Mouse (Mus musculus): ENCODE data around the gene Soat2. TPM values are rescaled to one million over a fixed set of nuclear protein-coding genes. Genes with fewer than 3 reads are reported as not detected.
A peak's percentile ranks its signal among the peaks of the same experiment; 100 is the strongest.
"Not testable (repeated sequence)": the region's sequence is repeated elsewhere in the genome, so short reads cannot be mapped to it uniquely, and the experiment has no call there.

Gene Soat2
- polyA plus RNA-seq, 1 experiment from 2014 or later, result 0.30 TPM

DNA sequence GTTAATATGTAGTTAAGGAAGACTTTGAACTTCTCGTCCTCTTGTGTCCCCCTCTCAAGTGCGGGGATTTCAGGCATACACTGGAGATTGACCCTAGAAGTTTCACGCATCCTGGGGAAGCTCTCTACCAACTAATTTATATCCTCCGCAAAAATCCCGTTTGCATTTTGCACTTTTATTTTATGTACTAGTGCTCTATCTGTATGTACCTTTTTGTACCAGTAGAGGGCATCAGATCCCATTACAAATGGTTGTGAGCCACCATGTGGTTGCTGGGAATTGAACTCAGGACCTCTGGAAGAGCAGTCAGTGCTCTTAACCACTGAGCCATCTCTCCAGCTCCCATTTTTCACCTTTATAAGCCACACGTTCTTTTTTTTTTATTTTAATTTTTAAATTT is 4.7 kb downstream of the Soat2 start:
- not testable (repeated sequence) for H3K36me3 ChIP-seq (ENCODE audit: control insufficient read depth, insufficient read depth, low read length); ATAC-seq (ENCODE audit: low read depth); H3K4me2 ChIP-seq (ENCODE audit: low read depth, low read length); H3K4me3 ChIP-seq (ENCODE audit: low read length); H3K27ac ChIP-seq (ENCODE audit: low read length); H3K9me3 ChIP-seq (ENCODE audit: control insufficient read depth, low read length); H3K9ac ChIP-seq (ENCODE audit: low read length); H3K27me3 ChIP-seq (ENCODE audit: control insufficient read depth, insufficient read depth, low read depth, low read length)
- 85% methylated on average over 6 of the region's 6 CpGs for WGBS
- peaks cover 10% of the 10 kb centered on the region for H3K4me1 ChIP-seq (replicated peaks; ENCODE audit: control insufficient read depth, insufficient read depth, low read length)

GRCm38 (mm10) chr15:102156836-102157235 is 6.5 kb downstream of the Soat2 start:
- Histone ChIP-seq H3K4me1 (replicated peaks; ENCODE audit: control insufficient read depth, insufficient read depth, low read length) (no peaks in the 10 kb centered on the region; the same call in 1 of the 2 replicates), H3K4me2 (ENCODE audit: low read depth, low read length) (no peak overlapping the region), H3K27me3 (ENCODE audit: control insufficient read depth, insufficient read depth, low read depth, low read length) (no peaks in the 10 kb centered on the region), H3K9me3 (ENCODE audit: control insufficient read depth, low read length) (no peaks in the 10 kb centered on the region), H3K36me3 (ENCODE audit: control insufficient read depth, insufficient read depth, low read length) (no peaks in the 10 kb centered on the region), H3K9ac (ENCODE audit: low read length) (0 out of 2 replicates have a peak overlapping the region, but pooled peaks have one; percentile 20), H3K4me3 (ENCODE audit: low read length) (no peak overlapping the region), H3K27ac (ENCODE audit: low read length) (no peak overlapping the region)
- ATAC-seq (ENCODE audit: low read depth), result peak; percentile 38; the same call in 1 of the 2 replicates
- 41% methylated on average over 20 of the region's 20 CpGs for WGBS

DNA sequence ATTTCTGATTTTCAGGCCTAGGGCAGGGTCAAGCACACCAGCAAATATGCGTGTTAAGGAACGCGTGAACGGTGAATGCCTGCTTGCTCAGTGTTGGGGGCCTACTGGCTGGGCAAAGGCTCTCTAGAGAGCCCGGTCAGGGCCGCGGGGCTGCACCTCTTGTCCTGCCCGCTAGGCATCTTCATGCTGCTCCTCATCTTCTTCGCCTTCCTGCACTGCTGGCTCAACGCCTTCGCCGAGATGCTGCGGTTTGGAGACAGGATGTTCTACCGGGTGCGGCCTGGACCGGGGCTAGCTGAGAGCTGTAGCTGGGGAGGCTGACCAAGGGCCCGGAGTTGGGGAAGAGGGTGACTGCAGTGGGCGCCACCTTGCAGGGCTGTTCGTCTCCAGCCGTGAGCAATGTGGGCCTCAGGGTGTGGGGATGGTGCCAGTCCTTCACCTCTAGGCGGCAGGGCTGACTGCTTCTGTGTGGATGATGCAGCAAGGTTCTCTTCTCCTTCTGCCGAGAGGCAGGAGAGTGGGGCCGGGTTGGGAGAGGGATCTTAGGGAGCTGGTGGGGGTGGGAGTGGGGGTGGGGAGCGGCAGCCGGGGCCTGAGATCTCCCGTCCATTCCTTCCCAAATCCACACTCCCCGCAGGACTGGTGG is 10.2 kb downstream of the Soat2 start:
- WGBS, result 54% methylated on average over 27 of the region's 27 CpGs
- no peaks in the 10 kb centered on the region; the same call in 1 of the 2 replicates for H3K4me1 ChIP-seq (replicated peaks; ENCODE audit: control insufficient read depth, insufficient read depth, low read length)
- H3K4me2 ChIP-seq (ENCODE audit: low read depth, low read length), result no peak overlapping the region
- H3K4me3 ChIP-seq (ENCODE audit: low read length), result no peak overlapping the region
- no peaks in the 10 kb centered on the region for H3K36me3 ChIP-seq (ENCODE audit: control insufficient read depth, insufficient read depth, low read length)
- ATAC-seq (ENCODE audit: low read depth), result no peak
- no peak overlapping the region for H3K27ac ChIP-seq (ENCODE audit: low read length)
- H3K9ac ChIP-seq (ENCODE audit: low read length), result no peak overlapping the region
- no peaks in the 10 kb centered on the region for H3K27me3 ChIP-seq (ENCODE audit: control insufficient read depth, insufficient read depth, low read depth, low read length)
- no peaks in the 10 kb centered on the region for H3K9me3 ChIP-seq (ENCODE audit: control insufficient read depth, low read length)

GRCm38 (mm10) chr15:102163900-102164693 is 13.8 kb downstream of the Soat2 start:
- Histone ChIP-seq H3K4me2 (ENCODE audit: low read depth, low read length) (no peak overlapping the region), H3K9me3 (ENCODE audit: control insufficient read depth, low read length) (no peaks in the 10 kb centered on the region), H3K36me3 (ENCODE audit: control insufficient read depth, insufficient read depth, low read length) (no peaks in the 10 kb centered on the region), H3K4me3 (ENCODE audit: low read length) (no peak overlapping the region), H3K9ac (ENCODE audit: low read length) (no peak overlapping the region), H3K4me1 (replicated peaks; ENCODE audit: control insufficient read depth, insufficient read depth, low read length) (peaks cover 11% of the 10 kb centered on the region), H3K27me3 (ENCODE audit: control insufficient read depth, insufficient read depth, low read depth, low read length) (no peaks in the 10 kb centered on the region), H3K27ac (ENCODE audit: low read length) (no peak overlapping the region)
- ATAC-seq (ENCODE audit: low read depth), result no peak
- 50% methylated on average over 3 of the region's 3 CpGs for WGBS

DNA sequence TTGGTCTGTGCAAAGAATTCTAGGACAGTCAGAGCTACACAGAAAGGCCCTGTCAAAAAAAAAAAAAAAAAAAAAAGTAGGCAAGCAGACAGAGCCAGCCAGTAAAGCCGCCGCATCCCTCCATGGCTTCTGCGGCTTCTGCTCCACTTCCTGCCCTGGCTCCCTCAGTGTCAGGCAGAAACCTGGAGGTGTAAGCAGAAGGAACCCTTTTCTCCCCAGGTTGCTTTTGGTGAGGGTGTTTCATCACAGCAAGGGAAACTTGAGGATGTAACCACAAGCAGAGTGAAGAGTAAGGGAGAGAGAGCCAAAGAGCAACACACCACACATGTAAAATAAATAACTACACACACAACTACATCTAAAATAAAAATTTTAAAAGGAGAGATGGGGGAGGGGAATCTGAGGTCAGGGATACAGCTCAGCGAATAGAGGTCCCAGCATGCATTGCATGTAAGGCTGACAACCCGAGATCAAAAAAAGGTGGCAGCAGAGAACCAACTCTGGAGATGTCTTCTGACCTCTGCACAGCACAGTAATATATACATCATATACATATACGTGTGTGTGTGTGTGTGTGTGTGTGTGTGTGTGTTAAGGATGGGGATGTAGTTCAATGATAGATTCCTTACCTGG is 15.3 kb downstream of the Soat2 start:
- Histone ChIP-seq H3K9ac (ENCODE audit: low read length) (no peak overlapping the region), H3K36me3 (ENCODE audit: control insufficient read depth, insufficient read depth, low read length) (no peaks in the 10 kb centered on the region), H3K27ac (ENCODE audit: low read length) (no peak overlapping the region), H3K4me2 (ENCODE audit: low read depth, low read length) (no peak overlapping the region), H3K4me1 (replicated peaks; ENCODE audit: control insufficient read depth, insufficient read depth, low read length) (peaks cover 11% of the 10 kb centered on the region), H3K4me3 (ENCODE audit: low read length) (no peak overlapping the region), H3K9me3 (ENCODE audit: control insufficient read depth, low read length) (no peaks in the 10 kb centered on the region), H3K27me3 (ENCODE audit: control insufficient read depth, insufficient read depth, low read depth, low read length) (no peaks in the 10 kb centered on the region)
- WGBS, result 19% methylated on average over 6 of the region's 6 CpGs
- ATAC-seq (ENCODE audit: low read depth), result no peak

- Histone ChIP-seq H3K4me2 (ENCODE audit: low read depth, low read length) (no peak overlapping the region), H3K9me3 (ENCODE audit: control insufficient read depth, low read length) (no peaks in the 10 kb centered on the region), H3K36me3 (ENCODE audit: control insufficient read depth, insufficient read depth, low read length) (no peaks in the 10 kb centered on the region), H3K27ac (ENCODE audit: low read length) (peak overlapping the region; percentile 28), H3K9ac (ENCODE audit: low read length) (no peak overlapping the region), H3K4me1 (replicated peaks; ENCODE audit: control insufficient read depth, insufficient read depth, low read length) (peaks cover 11% of the 10 kb centered on the region), H3K27me3 (ENCODE audit: control insufficient read depth, insufficient read depth, low read depth, low read length) (no peaks in the 10 kb centered on the region), H3K4me3 (ENCODE audit: low read length) (no peak overlapping the region)
- WGBS, result 14% methylated on average over 6 of the region's 6 CpGs
- peak; percentile 87 for ATAC-seq (ENCODE audit: low read depth)
Measured at GRCm38 (mm10) chr15:102167620-102168021, 17.3 kb downstream of the Soat2 start.

DNA sequence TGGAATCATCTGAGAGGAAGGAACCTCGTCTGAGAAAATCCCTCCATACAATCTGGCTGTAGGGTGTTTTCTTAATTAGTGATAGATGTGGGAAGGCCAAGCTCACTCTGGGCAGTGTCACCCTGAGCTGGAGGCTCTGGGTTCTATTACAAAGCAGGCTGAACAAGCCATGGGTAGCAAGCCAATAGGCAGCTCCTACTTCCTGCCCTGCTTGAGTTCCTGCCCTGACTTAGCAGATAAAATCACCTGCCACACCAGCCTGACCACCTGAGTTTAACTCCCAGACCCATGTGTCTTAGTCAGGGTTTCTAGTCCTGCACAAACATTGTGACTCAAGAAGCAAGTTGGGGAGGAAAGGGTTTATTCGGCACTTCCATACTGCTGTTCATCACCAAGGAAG is 18.7 kb downstream of the Soat2 start:
- WGBS, result 39% methylated on average over 2 of the region's 2 CpGs
- Histone ChIP-seq H3K36me3 (ENCODE audit: control insufficient read depth, insufficient read depth, low read length) (no peaks in the 10 kb centered on the region), H3K27me3 (ENCODE audit: control insufficient read depth, insufficient read depth, low read depth, low read length) (no peaks in the 10 kb centered on the region), H3K27ac (ENCODE audit: low read length) (no peak overlapping the region), H3K9me3 (ENCODE audit: control insufficient read depth, low read length) (no peaks in the 10 kb centered on the region), H3K9ac (ENCODE audit: low read length) (no peak overlapping the region), H3K4me3 (ENCODE audit: low read length) (no peak overlapping the region), H3K4me2 (ENCODE audit: low read depth, low read length) (no peak overlapping the region), H3K4me1 (replicated peaks; ENCODE audit: control insufficient read depth, insufficient read depth, low read length) (peaks cover 11% of the 10 kb centered on the region)
- no peak for ATAC-seq (ENCODE audit: low read depth)

DNA sequence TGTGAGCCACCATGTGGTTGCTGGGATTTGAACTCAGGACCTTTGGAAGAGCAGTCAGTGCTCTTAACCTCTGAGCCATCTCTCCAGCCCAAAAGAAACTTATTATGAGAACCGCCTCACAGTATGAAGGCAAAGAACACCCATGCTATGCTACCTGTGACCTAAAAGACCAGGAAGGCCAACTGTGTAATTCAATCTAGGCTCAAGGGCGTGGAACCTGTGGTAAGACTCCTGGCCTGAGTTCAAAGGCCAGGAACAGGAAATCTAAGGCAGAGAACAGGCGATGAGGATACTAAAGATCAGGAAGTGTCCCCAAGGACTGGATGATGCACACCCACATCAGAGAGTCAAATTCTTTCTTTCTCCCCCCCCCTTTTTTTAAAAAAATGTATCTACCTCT is 23.3 kb downstream of the Soat2 start:
- Histone ChIP-seq H3K36me3 (ENCODE audit: control insufficient read depth, insufficient read depth, low read length) (peaks cover 2% of the 10 kb centered on the region; the same call in 1 of the 2 replicates), H3K4me2 (ENCODE audit: low read depth, low read length) (no peak overlapping the region), H3K9ac (ENCODE audit: low read length) (no peak overlapping the region), H3K9me3 (ENCODE audit: control insufficient read depth, low read length) (no peaks in the 10 kb centered on the region), H3K4me1 (replicated peaks; ENCODE audit: control insufficient read depth, insufficient read depth, low read length) (no peaks in the 10 kb centered on the region), H3K27ac (ENCODE audit: low read length) (no peak overlapping the region), H3K27me3 (ENCODE audit: control insufficient read depth, insufficient read depth, low read depth, low read length) (no peaks in the 10 kb centered on the region), H3K4me3 (ENCODE audit: low read length) (no peak overlapping the region)
- ATAC-seq (ENCODE audit: low read depth), result no peak
- WGBS, result 80% methylated on average over 3 of the region's 3 CpGs

GRCm38 (mm10) chr15:102175736-102176319 is 25.5 kb downstream of the Soat2 start:
- no peak overlapping the region for H3K9ac ChIP-seq (ENCODE audit: low read length)
- H3K4me1 ChIP-seq (replicated peaks; ENCODE audit: control insufficient read depth, insufficient read depth, low read length), result no peaks in the 10 kb centered on the region
- no peak overlapping the region for H3K4me2 ChIP-seq (ENCODE audit: low read depth, low read length)
- WGBS, result 73% methylated on average over 16 of the region's 16 CpGs
- H3K27me3 ChIP-seq (ENCODE audit: control insufficient read depth, insufficient read depth, low read depth, low read length), result no peaks in the 10 kb centered on the region
- no peak overlapping the region for H3K27ac ChIP-seq (ENCODE audit: low read length)
- no peaks in the 10 kb centered on the region for H3K9me3 ChIP-seq (ENCODE audit: control insufficient read depth, low read length)
- H3K36me3 ChIP-seq (ENCODE audit: control insufficient read depth, insufficient read depth, low read length), result peaks cover 5% of the 10 kb centered on the region
- no peak overlapping the region for H3K4me3 ChIP-seq (ENCODE audit: low read length)
- peak; percentile 72; the same call in 1 of the 2 replicates for ATAC-seq (ENCODE audit: low read depth)
